Mouse (Mus musculus) ES-E14 (cell line): ENCODE data around the gene Lrp1.

Experiments
- CHD2 ChIP-seq: IDR thresholded peaks from 2 replicates; pipeline ENCODE4 v1.6.1; 2014; ENCODE audit warnings: mild to moderate bottlenecking, low read depth, low read length, inconsistent platforms
- ZC3H11A ChIP-seq: IDR thresholded peaks from 2 replicates; pipeline ENCODE4 v1.6.1; 2012; ENCODE audit warnings: low read depth, mild to moderate bottlenecking, inconsistent platforms, low read length, borderline replicate concordance

GRCm38 (mm10) chr10:127658076-127658475, 37.1 kb upstream of the Lrp1 start:
- no peak for TF ChIP-seq ZC3H11A
- no peak for TF ChIP-seq CHD2
